Mouse (Mus musculus) heart, adult 18-20 months (tissue): Measurements from ENCODE around the gene Kat6b. TPM values are rescaled to one million over a fixed set of nuclear protein-coding genes. Genes with fewer than 3 reads are reported as not detected.
"Not testable (repeated sequence)": the region's sequence is repeated elsewhere in the genome, so short reads cannot be mapped to it uniquely, and the experiment has no call there.

Source experiments
- DNase-seq, 2 experiments: peaks; one replicate each; pipeline ENCODE4 v3.0.0; 2021 to 2022; ENCODE audit warnings: mixed read lengths in 1 of 2
- total RNA-seq, 2 experiments: library from RNA; stranded (reverse); gene quantifications; 2 replicates each; pipeline ENCODE4 v1.2.3; 2021

The Kat6b gene
- total RNA-seq, 2 experiments from 2014 or later = 18.8 to 27.6 TPM

GRCm38 (mm10) chr14:21484693-21485092 is 3.5 kb downstream of the Kat6b start:
- no peak for DNase-seq

DNA sequence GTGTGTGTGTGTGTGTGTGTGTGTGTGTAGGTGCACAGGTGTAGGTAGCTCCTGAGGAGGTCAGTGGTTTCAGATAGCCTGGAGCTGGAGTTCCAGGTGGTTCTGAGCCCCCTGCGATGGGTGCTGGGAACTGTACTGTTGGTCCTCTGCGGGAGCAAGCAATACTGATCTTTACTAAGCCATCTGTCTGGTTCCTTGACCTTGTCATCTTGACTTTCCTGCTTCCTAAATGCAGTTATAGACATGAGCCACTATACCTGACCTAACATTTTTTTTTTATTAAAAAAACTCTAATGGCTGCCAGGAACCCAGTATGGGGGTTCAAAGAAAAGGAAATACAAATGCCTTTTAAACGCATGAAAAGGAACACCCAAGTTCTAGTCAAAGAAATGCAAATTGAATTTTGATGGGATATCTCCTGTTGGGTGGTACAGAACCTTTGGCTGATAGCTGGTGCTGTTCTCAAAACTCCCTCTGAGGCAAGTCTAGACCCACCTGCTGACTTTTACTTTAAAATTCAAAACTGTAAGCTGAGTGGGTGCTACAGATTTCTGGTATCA is 4.8 kb downstream of the Kat6b start:
- no peak for DNase-seq

- DNase-seq = not testable (repeated sequence)
Observed at GRCm38 (mm10) chr14:21487135-21487534, 5.9 kb downstream of the Kat6b start.

DNA sequence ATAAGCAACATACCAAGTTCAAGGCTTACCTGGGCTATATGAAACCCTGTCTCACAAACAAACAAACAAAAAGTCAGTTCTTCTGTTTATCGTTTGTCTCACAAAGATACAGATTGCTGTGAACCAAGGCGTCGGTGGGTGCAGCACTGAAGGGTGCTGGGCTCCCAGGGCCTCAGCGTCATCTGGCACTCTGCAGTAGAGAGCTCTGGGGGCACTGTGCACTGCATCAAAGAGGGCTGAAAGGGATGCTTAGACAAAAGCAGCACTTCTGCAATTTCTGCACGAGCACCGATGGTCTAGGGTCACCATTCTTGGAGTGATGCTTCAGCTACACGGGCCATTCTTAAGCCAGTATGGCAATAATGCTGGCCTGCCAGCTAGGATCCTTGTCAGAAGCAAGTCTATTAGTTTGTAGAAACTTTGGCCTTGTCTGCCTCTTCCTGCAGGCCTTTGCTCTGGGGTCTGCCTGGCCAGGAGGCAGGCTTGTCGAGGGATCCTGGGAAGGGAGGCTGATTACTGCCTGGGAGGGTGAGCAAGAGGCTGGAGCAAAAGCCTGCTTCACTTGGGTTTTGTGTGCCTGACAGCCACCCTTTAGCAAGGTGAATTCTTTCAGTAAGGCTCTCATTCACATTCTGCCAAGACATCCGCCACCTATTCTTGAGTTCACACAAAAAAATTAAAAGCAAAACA is 7.3 kb downstream of the Kat6b start:
- DNase-seq = not testable (repeated sequence)

DNA sequence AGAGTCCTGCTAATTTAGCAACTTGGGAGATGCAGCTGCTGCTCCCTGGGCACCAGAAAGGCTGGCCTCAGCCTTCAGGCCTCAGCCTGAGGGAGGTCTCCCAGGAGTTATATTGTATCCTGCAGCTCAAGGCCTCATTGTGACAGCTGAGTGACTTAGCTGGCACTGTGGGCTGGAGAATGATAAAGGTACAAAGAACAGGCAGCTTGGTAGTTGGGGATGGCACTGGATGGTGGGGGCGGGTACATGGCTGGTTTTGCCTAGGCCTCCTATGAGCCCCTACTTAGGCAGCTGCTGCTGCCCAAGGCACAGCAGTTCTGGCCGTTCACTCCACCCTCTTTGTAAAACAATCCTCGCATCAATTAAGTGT is 7.9 kb downstream of the Kat6b start:
- DNase-seq = no peak

GRCm38 (mm10) chr14:21490141-21490540 is 8.9 kb downstream of the Kat6b start:
- peak in 1 of 2 experiments; percentile 17 for DNase-seq

GRCm38 (mm10) chr14:21498361-21498996 is 17.2 kb downstream of the Kat6b start:
- DNase-seq = no peak

GRCm38 (mm10) chr14:21499011-21499581 is 17.9 kb downstream of the Kat6b start:
- no peak for DNase-seq

DNA sequence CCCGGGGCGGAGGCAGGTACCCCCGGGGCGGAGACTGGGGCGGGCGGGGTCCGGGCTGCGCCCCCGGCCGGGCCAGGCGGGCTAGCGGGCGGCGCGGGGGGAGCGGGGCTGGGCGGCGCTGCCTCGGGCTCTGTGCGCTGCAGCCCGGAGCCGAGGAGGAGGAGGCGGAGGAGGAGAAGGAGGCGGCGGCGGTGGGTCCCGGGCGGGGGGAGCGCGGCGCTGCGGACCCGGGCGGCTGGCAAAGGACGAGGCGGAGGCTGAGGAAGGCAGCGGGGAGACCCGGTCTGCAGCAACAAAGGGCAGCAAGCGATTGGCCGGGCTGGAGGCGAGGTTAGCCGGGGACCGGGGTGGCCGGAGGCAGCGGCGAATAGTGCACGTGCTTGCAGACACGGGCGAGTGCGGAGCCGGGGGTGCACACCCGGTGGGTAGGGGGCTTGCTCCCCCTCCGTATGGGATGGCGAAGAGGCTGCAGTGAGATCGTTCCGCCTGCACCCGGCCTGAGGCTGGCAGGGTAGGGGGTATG is 18.5 kb downstream of the Kat6b start:
- DNase-seq = peak in 1 of 2 experiments; percentile 76

- DNase-seq = peak; percentile 100
Observed at GRCm38 (mm10) chr14:21500154-21501047, 19.2 kb downstream of the Kat6b start.

GRCm38 (mm10) chr14:21501048-21501657 is 19.9 kb downstream of the Kat6b start:
- DNase-seq = peak; percentile 86 to 90

GRCm38 (mm10) chr14:21505036-21505435 is 23.8 kb downstream of the Kat6b start:
- DNase-seq = no peak

GRCm38 (mm10) chr14:21507046-21507445 is 25.8 kb downstream of the Kat6b start:
- no peak for DNase-seq

DNA sequence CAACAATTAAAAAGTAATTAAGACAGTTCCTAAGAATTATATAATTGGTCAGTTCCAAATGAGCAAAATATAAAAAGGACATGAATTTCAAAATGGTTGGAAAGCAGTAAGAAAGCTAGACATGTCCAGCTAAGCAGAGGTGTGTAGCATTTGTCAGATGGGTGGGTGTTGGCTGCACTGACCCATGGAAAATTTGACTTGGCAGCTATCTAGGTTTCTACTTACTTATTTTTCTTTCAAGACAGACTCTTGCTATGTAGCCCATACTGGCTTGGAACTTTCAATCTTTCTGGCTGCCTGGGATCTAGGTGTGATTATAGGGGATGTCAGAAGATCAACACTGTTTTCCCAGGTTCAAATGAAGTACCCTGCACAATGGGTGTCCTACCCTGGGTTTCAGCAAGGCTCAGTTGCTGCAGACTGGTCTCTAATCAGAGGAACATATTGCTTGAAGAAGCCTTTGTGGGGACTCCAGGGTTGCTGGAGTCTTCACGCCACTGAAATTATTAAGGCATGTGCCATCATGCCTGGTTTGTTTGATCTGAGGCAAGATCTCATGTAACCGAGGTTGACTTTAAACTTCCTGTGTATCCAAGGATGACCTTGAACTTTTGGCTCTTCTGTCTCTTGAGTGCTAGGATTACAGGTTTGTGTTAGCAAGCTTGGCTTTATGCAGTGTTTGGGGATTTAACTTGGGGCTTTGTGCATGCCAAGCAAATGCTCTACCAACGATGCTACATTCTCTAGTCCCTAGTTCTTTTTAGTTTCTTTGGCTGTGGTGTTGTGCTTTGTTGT is 28.1 kb downstream of the Kat6b start:
- no peak for DNase-seq

- DNase-seq = no peak
Observed at GRCm38 (mm10) chr14:21511438-21511837, 30.2 kb downstream of the Kat6b start.

GRCm38 (mm10) chr14:21515505-21515904 is 34.3 kb downstream of the Kat6b start:
- DNase-seq = no peak

DNA sequence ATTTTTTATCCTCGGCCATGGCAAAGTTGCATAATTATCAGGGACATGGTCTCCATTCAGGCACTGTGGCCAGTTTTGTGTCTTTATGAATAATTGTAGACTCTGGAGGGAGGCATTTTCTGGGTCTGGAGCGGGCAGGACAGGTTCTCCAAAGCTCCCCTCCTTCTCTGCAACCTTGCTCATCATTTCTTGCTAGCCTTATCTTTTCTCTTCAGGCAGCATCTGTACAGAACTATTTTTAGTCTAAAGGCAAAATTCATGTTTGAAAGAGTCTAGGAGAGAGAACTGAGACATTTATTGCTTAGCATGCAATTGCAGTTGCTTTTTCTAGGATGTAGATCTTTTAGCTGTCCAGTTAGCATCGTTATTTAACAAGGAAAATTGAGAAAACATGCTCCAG is 38.1 kb downstream of the Kat6b start:
- DNase-seq = no peak

DNA sequence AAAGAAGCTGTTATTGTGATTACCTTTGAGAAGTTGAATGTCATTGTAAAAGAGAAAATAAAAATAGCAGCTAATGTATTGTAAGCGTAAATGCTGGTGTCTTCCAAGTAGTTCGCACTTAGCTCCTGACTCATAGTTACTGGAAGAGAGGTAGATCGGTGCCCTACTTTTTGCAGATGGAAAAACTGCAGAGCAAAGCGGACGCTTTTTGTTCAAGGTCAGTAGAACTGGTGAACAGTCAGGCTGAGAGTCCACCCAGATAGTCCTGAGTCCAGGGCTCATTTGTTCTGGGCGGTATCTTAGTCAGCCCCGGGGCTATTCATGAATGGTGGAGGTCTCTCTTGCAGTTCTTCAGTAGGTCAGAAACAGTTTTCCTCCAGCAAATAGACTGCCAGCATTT is 39.3 kb downstream of the Kat6b start:
- no peak for DNase-seq

- not testable (repeated sequence) for DNase-seq
Observed at GRCm38 (mm10) chr14:21521496-21521895, 40.3 kb downstream of the Kat6b start.

- no peak for DNase-seq
Observed at GRCm38 (mm10) chr14:21522312-21522978, 41.2 kb downstream of the Kat6b start.
